Mouse (Mus musculus): Measurements from ENCODE around the gene Neurod1.

The Neurod1 gene

DNA sequence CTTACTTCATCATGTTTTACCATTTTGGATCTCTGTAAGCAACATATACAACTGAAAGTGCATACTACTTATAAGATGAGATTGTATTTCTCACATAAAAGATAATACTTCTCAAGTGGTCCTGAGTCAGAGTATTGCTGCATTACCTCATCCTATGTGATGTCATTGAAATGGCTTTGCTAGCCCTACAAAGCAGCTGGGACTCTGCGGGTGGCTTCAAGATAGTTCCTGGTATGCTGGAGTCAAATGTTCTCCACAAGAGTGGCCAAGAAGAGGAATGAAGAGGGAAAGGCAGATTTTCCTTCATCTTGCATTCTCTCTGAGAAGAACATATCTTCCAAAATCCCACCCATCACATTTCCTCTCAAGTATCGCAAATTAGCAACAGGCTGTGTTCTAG is 13.2 kb downstream of the Neurod1 start:
- DNase-seq (ENCODE audit: low read depth, low spot score), result no peak

- DNase-seq (ENCODE audit: low read depth, low spot score), result no peak
Measured at GRCm38 (mm10) chr2:79442906-79443305, 13.6 kb downstream of the Neurod1 start.

DNA sequence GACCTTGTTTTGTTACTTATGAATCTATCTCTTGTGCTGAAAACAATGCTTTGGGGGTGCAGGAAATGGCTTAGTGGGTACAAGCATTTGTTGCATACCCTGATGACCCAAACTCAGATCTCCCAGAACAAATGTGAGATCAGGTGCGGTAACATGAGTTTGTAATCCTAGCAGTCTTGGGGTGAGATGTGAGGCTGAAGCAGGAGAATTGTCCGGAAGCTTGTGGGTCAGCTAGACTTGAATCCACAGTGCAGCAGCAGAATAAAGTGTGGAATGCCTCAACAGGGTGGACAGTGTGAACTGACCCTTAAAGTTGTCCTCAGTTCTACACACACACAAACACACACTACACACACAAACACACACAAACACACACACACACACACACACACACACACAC is 14.3 kb downstream of the Neurod1 start:
- no peak for DNase-seq (ENCODE audit: low read depth, low spot score)

GRCm38 (mm10) chr2:79430061-79430460 is 26.5 kb downstream of the Neurod1 start:
- DNase-seq (ENCODE audit: low read depth, low spot score), result no peak

- DNase-seq (ENCODE audit: low read depth, low spot score), result no peak
Measured at GRCm38 (mm10) chr2:79429650-79430049, 26.9 kb downstream of the Neurod1 start.

DNA sequence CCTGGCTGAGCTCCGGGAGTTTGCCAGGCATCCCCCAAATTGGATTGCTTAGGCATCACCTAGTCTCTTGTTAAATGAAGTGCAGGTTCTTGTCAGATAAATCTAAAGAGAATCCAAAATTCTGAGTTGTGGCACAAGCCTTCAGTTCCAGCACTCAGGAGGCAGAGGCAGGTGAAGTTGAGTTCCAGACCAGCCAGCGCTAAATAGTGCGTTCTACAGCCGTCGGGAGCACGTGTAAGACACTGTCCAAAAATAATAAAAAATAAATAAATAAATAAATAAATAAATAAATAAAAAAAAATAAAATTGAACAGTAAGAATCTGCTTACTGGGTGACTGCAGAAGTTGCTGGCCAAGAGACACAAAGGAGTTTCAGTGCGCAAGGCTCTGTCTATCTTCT is 27.4 kb downstream of the Neurod1 start:
- DNase-seq (ENCODE audit: low read depth, low spot score), result no peak

DNA sequence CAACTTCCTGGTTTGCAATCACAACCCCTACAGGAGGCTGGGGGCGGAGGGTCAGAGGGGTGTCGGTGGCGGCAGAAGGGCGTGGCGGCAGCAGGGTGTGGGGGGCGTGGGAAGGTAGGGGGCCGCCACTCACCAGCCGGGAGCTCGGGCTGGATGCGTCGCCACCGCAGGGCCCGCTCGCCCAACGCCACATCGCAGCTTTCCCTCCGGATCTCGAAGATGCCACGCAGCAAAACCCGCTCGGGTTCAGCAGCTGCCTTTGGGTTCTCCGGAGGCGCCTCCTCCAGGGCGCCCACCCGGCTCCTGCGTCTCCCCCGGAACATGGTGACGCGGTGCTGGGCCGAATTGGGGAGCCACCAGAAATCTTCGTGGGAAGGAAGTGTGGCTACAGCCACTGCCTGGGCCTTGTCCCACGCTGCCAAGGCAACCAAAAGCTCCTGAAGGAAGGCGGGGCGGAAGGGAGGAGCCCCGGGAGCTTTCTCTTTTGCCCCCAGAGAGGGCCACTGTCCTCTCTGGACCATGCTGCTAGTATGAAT is 27.9 kb downstream of the Neurod1 start:
- DNase-seq (ENCODE audit: low read depth, low spot score), result no peak

- DNase-seq (ENCODE audit: low read depth, low spot score), result no peak
Measured at GRCm38 (mm10) chr2:79428022-79428421, 28.5 kb downstream of the Neurod1 start.

DNA sequence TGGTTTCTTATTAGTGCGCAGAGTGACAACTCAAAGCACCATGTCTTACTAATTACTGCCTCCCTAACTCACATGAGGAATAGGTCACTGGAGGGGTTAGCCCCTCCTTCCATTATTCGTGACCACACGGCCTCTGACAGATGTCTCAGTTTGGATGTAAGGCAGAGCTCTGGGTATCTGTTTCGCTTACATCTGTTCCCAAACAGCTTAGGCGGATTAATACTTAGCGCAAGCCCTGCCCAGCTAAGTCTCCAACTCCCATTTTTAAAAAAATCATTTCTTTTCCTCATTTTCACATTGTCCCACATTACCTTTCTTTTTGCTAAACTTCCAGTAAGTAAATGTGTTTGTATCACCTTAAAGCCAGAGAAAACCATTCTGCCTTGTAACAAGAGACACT is 34.9 kb downstream of the Neurod1 start:
- DNase-seq (ENCODE audit: low read depth, low spot score), result no peak

DNA sequence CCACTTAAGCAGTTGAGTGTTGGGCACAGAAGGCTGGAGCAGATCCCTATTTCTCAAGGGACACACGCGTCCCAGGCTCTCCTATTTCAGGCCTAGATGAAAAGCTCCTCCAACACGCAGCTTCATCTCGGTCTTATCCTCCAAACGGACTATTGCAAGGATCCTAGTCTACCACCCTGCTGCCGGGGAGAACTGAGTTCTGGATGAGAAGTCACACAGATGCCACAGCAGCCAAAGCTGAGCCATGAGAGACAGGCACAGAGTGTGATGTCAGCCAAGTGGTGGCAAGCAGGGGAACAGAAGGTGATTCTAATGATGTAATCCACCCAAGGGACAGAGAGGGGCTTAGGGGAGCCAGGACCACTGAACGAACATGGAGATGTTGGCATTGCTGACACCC is 42.0 kb downstream of the Neurod1 start:
- no peak for DNase-seq (ENCODE audit: low read depth, low spot score)

GRCm38 (mm10) chr2:79410903-79411255 is 45.7 kb downstream of the Neurod1 start:
- DNase-seq (ENCODE audit: low read depth, low spot score), result no peak

DNA sequence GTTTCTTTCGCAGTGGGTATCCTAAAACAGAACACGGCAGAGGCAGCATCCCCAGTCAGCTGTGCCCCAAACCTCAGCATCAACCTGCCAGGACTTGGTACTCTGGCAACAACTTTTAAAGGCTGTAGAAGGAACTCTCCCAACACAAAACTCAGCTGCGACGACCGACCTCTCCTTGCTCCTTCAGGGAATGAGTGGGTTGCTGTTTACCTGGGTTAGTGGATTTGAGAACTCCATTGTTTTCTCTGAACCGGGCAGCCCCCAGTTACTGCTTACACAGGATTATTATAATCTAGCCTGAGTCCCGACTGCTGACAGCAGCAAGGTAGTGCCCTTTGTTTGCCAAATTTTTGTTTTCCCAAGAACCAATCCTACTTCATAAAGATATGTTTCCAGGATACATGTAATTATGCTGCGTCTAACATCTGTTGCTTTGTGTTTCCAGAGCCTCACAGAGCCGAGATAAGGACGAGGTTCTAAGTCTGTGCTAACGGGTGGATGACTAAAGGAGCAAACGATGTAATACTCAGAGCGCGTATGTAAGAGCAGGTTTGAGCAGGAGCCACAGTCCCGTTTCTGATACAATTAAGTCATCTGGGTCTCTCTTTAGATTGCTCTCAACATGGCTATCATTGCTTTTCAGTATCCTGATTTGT is 46.2 kb downstream of the Neurod1 start:
- DNase-seq (ENCODE audit: low read depth, low spot score), result no peak

- no peak for DNase-seq (ENCODE audit: low read depth, low spot score)
Measured at GRCm38 (mm10) chr2:79405661-79406405, 50.7 kb downstream of the Neurod1 start.

All from 3T3-L1 (cell line).